Comparison of ENCODE assay signal across 28 mouse cellular contexts in the genomic region with DNA sequence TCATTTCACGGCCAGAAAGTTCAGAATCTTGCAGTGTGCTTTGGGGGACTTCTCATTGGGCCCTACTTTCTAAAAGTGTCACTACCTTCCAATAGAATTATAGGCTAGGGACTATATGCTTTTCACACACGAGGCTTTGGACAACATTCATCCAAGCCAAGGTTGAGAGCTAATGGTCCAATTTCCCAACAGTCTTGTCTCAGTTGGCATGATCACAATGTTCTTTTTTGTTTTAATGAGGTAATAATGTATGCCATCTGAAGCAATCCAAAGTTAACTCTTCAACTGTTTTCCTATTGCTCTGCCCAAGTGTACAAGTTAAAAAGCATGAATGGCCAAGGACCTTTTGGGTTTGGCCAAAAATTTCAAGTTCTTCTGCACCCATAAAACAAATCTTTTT. TPM values are rescaled to one million over a fixed set of nuclear protein-coding genes. Genes with fewer than 3 reads are reported as not detected.
"Had no signal": no experiment of that assay in that cellular context is flagged by ENCODE, and none has a peak within 500 bp of the region (broad histone marks: within the 10 kb centered on the region; RNA-seq: fewer than 3 reads in every experiment).

No protein-coding gene starts in this region.

- DNase-seq: left cerebral cortex, postnatal 4 days; liver; liver, embryonic 13.5 days; liver, postnatal 0 days; lung, adult 18-20 months; lung, adult 2 months; lung, embryonic 14.5 days; lung, postnatal 10 days; lung, postnatal 14 days; lung, postnatal 36 days; lung, postnatal 4 days; midbrain, embryonic 14.5 days had no signal

RNA-seq across cellular contexts. Expression of gene Cxcl2, which starts 15.8 kb away (rescaled TPM):
- polyA plus RNA-seq: limb, embryonic 10.5 days; limb, embryonic 11.5 days; limb, embryonic 12.5 days; limb, embryonic 15.5 days; liver, embryonic 12.5 days; liver, embryonic 13.5 days; liver, embryonic 15.5 days; liver, embryonic 16.5 days; lung, embryonic 14.5 days; lung, embryonic 15.5 days; lung, embryonic 16.5 days; midbrain, embryonic 10.5 days; midbrain, embryonic 11.5 days; midbrain, embryonic 12.5 days; midbrain, embryonic 13.5 days; midbrain, embryonic 14.5 days; midbrain, embryonic 15.5 days; myocyte had no signal

RNA-seq across cellular contexts. Expression of gene Cxcl1, which starts 28.5 kb away (rescaled TPM):
- polyA plus RNA-seq: midbrain, embryonic 10.5 days; midbrain, embryonic 11.5 days; midbrain, embryonic 12.5 days; midbrain, embryonic 13.5 days; midbrain, embryonic 14.5 days; midbrain, embryonic 16.5 days had no signal
